Mouse (Mus musculus) bone marrow macrophage, adult 2 months (primary cell): ENCODE data around the gene Siglec1.

Experiments
- CTCF ChIP-seq: IDR thresholded peaks from 2 replicates; pipeline ENCODE4 v1.5.1; 2012; ENCODE audit warnings: low read depth, mild to moderate bottlenecking, low read length, moderate library complexity
- POLR2A ChIP-seq: IDR thresholded peaks from 2 replicates; pipeline ENCODE4 v1.6.1; 2012; ENCODE audit warnings: mild to moderate bottlenecking, low read depth, low read length, borderline replicate concordance

GRCm38 (mm10) chr2:131128636-131129157 is 42.1 kb upstream of the Siglec1 start:
- no peak for TF ChIP-seq CTCF
- no peak for TF ChIP-seq POLR2A
